Mouse (Mus musculus) heart, embryonic 15.5 days (tissue): ENCODE measurements around the gene Rtl8a. TPM values are rescaled to one million over a fixed set of nuclear protein-coding genes. Genes with fewer than 3 reads are reported as not detected.
"Not testable (repeated sequence)": the region's sequence is repeated elsewhere in the genome, so short reads cannot be mapped to it uniquely, and the experiment has no call there.

Experiments used
- ATAC-seq: fragments of 200-750 bp; cut with Nextera tagmentation; replicated peaks from 2 replicates; pipeline ENCODE4 v1.8.0; 2017; ENCODE audit warnings: low read depth, moderate TSS enrichment; ENCODE audit not compliant: insufficient number of reproducible peaks, insufficient read depth, low FRiP score
- H3K27ac ChIP-seq: fragments of 300-500 bp; sonication (generic); 2 replicates; pipeline ENCODE4 v1.5.1; 2015; ENCODE audit warnings: mild to moderate bottlenecking, inconsistent platforms
- H3K27me3 ChIP-seq: fragments of 300-500 bp; sonication (generic); 2 replicates; pipeline ENCODE4 v1.6.1; 2015; ENCODE audit warnings: inconsistent platforms
- H3K36me3 ChIP-seq: fragments of 300-500 bp; sonication (generic); 2 replicates; pipeline ENCODE4 v1.6.1; 2015; ENCODE audit warnings: mild to moderate bottlenecking, inconsistent platforms
- H3K4me1 ChIP-seq: fragments of 300-500 bp; sonication (generic); replicated peaks from 2 replicates; pipeline ENCODE4 v1.6.1; 2015; ENCODE audit warnings: inconsistent platforms
- H3K4me2 ChIP-seq: fragments of 300-500 bp; sonication (generic); 2 replicates; pipeline ENCODE4 v1.6.1; 2015; ENCODE audit warnings: inconsistent platforms, mild to moderate bottlenecking, moderate library complexity
- H3K4me3 ChIP-seq: fragments of 300-500 bp; sonication (generic); 2 replicates; pipeline ENCODE4 v1.5.1; 2015; ENCODE audit warnings: mild to moderate bottlenecking, inconsistent platforms
- H3K9ac ChIP-seq: fragments of 300-500 bp; sonication (generic); 2 replicates; pipeline ENCODE4 v1.6.1; 2015; ENCODE audit warnings: mild to moderate bottlenecking, inconsistent platforms
- H3K9me3 ChIP-seq: fragments of 300-500 bp; sonication (generic); replicated peaks from 2 replicates; pipeline ENCODE4 v1.6.1; 2016; ENCODE audit warnings: inconsistent platforms
- WGBS: fragments of 180-500 bp; shearing (Covaris S2); methylation state at CpG from one replicate; pipeline ENCODE4 v1.1.7; 2015; ENCODE audit warnings: mixed read lengths; 5-methylcytosine and 5-hydroxymethylcytosine counted together
- polyA plus RNA-seq: library from polyadenylated mRNA; unstranded; fragments of >200 nt; fragmentation: Nextera tagmentation; extraction: Ambion mirVana; gene quantifications from 2 replicates; pipeline ENCODE4 v1.2.1, GENCODE M21; 2015

The Rtl8a gene
- 92.8 and 104 TPM in 2 replicates for polyA plus RNA-seq

- ATAC-seq: peak; percentile 91
- Histone ChIP-seq H3K4me2 (peak within 1 kb of the TSS; percentile 51), H3K4me3 (peak within 1 kb of the TSS; percentile 41), H3K27ac (peak within 1 kb of the TSS; percentile 80)
- H3K4me1 ChIP-seq, H3K9ac ChIP-seq, H3K27me3 ChIP-seq, H3K9me3 ChIP-seq, H3K36me3 ChIP-seq: not testable (repeated sequence)
- 16% methylated on average over 11 of the region's 50 CpGs for WGBS
Measured at GRCm38 (mm10) chrX:53642980-53643961, at the start of gene Rtl8a. TSS of gene Rtl8a (minus strand) at chrX:53643682.

- H3K9ac ChIP-seq: no peak overlapping the region
- H3K36me3 ChIP-seq: no peaks in the 10 kb centered on the region
- no peaks in the 10 kb centered on the region for H3K4me1 ChIP-seq
- no peak overlapping the region for H3K27ac ChIP-seq
- H3K9me3 ChIP-seq: no peaks in the 10 kb centered on the region
- 76% methylated on average over 2 of the region's 2 CpGs for WGBS
- ATAC-seq: no peak
- no peaks in the 10 kb centered on the region; the same call in 1 of the 2 replicates for H3K27me3 ChIP-seq
- H3K4me3 ChIP-seq: no peak overlapping the region
- H3K4me2 ChIP-seq: no peak overlapping the region
Measured at GRCm38 (mm10) chrX:53693141-53693540, 49.7 kb upstream of the Rtl8a start.

GRCm38 (mm10) chrX:53692065-53692464 lies 48.6 kb upstream of the Rtl8a start:
- ATAC-seq: no peak
- Histone ChIP-seq H3K27me3 (no peaks in the 10 kb centered on the region; the same call in 1 of the 2 replicates), H3K9me3 (no peaks in the 10 kb centered on the region), H3K36me3 (no peaks in the 10 kb centered on the region), H3K9ac (no peak overlapping the region), H3K27ac (no peak overlapping the region), H3K4me1 (no peaks in the 10 kb centered on the region), H3K4me2 (no peak overlapping the region), H3K4me3 (no peak overlapping the region)
- WGBS: 51% methylated on average over 2 of the region's 2 CpGs

- ATAC-seq, H3K4me1 ChIP-seq, H3K36me3 ChIP-seq, H3K9ac ChIP-seq, H3K4me2 ChIP-seq, H3K27ac ChIP-seq, H3K4me3 ChIP-seq, H3K27me3 ChIP-seq, H3K9me3 ChIP-seq: not testable (repeated sequence)
- 74% methylated on average over 2 of the region's 4 CpGs for WGBS
Measured at GRCm38 (mm10) chrX:53684676-53685075, 41.2 kb upstream of the Rtl8a start.

- not testable (repeated sequence) for ATAC-seq
- 56% methylated on average over 2 of the region's 3 CpGs for WGBS
Measured at GRCm38 (mm10) chrX:53682650-53683049, 39.2 kb upstream of the Rtl8a start.

GRCm38 (mm10) chrX:53676943-53677342 lies 33.5 kb upstream of the Rtl8a start:
- H3K27me3 ChIP-seq, H3K4me2 ChIP-seq, H3K4me1 ChIP-seq, H3K27ac ChIP-seq, H3K9ac ChIP-seq, ATAC-seq, H3K4me3 ChIP-seq, H3K36me3 ChIP-seq, H3K9me3 ChIP-seq: not testable (repeated sequence)
- WGBS: 27% methylated on average over 2 of the region's 2 CpGs

More at GRCm38 (mm10) chrX:53682650-53683049, 39.2 kb upstream of the Rtl8a start:
- H3K4me2 ChIP-seq, H3K9ac ChIP-seq, H3K9me3 ChIP-seq, H3K36me3 ChIP-seq, H3K4me3 ChIP-seq, H3K27ac ChIP-seq, H3K27me3 ChIP-seq, H3K4me1 ChIP-seq: not testable (repeated sequence)

GRCm38 (mm10) chrX:53670696-53671095 lies 27.2 kb upstream of the Rtl8a start:
- not testable (repeated sequence) for H3K4me1 ChIP-seq, H3K9ac ChIP-seq, H3K27me3 ChIP-seq, H3K9me3 ChIP-seq, H3K36me3 ChIP-seq, ATAC-seq
- Histone ChIP-seq H3K27ac (peak overlapping the region; percentile 67), H3K4me2 (peak overlapping the region; percentile 56), H3K4me3 (peak overlapping the region; percentile 44)
- 17% methylated on average over 3 of the region's 4 CpGs for WGBS

GRCm38 (mm10) chrX:53670294-53670693 lies 26.8 kb upstream of the Rtl8a start, which contains the start of gene Rtl8b:
TSS of gene Rtl8b (minus strand) at chrX:53670408.
- peak within 1 kb of the TSS; percentile 56 for H3K4me2 ChIP-seq
- H3K27me3 ChIP-seq: no peaks in the 10 kb centered on the region
- H3K9ac ChIP-seq: no peak within 1 kb of the TSS
- ATAC-seq: peak; percentile 89
- peak within 1 kb of the TSS; percentile 44 for H3K4me3 ChIP-seq
- no peaks in the 10 kb centered on the region for H3K36me3 ChIP-seq
- peak within 1 kb of the TSS; percentile 67 for H3K27ac ChIP-seq
- H3K9me3 ChIP-seq: no peaks in the 10 kb centered on the region
- 15% methylated on average over 12 of the region's 15 CpGs for WGBS
- H3K4me1 ChIP-seq: no peaks in the 10 kb centered on the region

- peak; percentile 86 for ATAC-seq
- WGBS: no CpG with 5 or more reads among the region's 36 CpGs
- H3K9me3 ChIP-seq, H3K4me1 ChIP-seq, H3K36me3 ChIP-seq, H3K9ac ChIP-seq, H3K27me3 ChIP-seq: not testable (repeated sequence)
- Histone ChIP-seq H3K27ac (0 out of 2 replicates have a peak overlapping the region, but pooled peaks have one; percentile 67), H3K4me2 (peak overlapping the region; percentile 41), H3K4me3 (peak overlapping the region; percentile 44)
Measured at GRCm38 (mm10) chrX:53669557-53670270, 26.2 kb upstream of the Rtl8a start.

GRCm38 (mm10) chrX:53652917-53653316 lies 9.4 kb upstream of the Rtl8a start:
- not testable (repeated sequence) for H3K27me3 ChIP-seq, H3K27ac ChIP-seq, H3K36me3 ChIP-seq, H3K9me3 ChIP-seq, H3K4me2 ChIP-seq, ATAC-seq, H3K9ac ChIP-seq, H3K4me3 ChIP-seq, H3K4me1 ChIP-seq
- 50% methylated on average over 4 of the region's 4 CpGs for WGBS

- no peak overlapping the region for H3K9ac ChIP-seq
- H3K9me3 ChIP-seq: no peaks in the 10 kb centered on the region
- no peaks in the 10 kb centered on the region for H3K27me3 ChIP-seq
- H3K4me3 ChIP-seq: no peak overlapping the region
- ATAC-seq: no peak
- WGBS: 67% methylated on average over 6 of the region's 6 CpGs
- H3K27ac ChIP-seq: no peak overlapping the region
- H3K4me1 ChIP-seq: 0 out of 2 replicates have a peak, but pooled peaks cover 3% of the 10 kb centered on the region
- no peaks in the 10 kb centered on the region for H3K36me3 ChIP-seq
- no peak overlapping the region for H3K4me2 ChIP-seq
Measured at GRCm38 (mm10) chrX:53645885-53646284, 2.4 kb upstream of the Rtl8a start.
